Mouse (Mus musculus) neural tube, embryonic 11.5 days (tissue): ENCODE data around the gene Irgm2. TPM values are rescaled to one million over a fixed set of nuclear protein-coding genes. Genes with fewer than 3 reads are reported as not detected.
"Not testable (repeated sequence)": the region's sequence is repeated elsewhere in the genome, so short reads cannot be mapped to it uniquely, and the experiment has no call there.

ENCODE experiments used
- ATAC-seq: fragments of 200-750 bp; cut with Nextera tagmentation; 2 replicates; pipeline ENCODE4 v1.8.0; 2017; ENCODE audit warnings: moderate number of reproducible peaks, mild to moderate bottlenecking, moderate TSS enrichment, moderate library complexity; ENCODE audit not compliant: insufficient read depth, low FRiP score, low TSS enrichment
- DNase-seq: peaks from one replicate; pipeline ENCODE4 v3.0.0-alpha.2; 2015; ENCODE audit warnings: low spot score
- H3K27ac ChIP-seq: fragments of 300-500 bp; sonication (generic); 2 replicates; pipeline ENCODE4 v1.5.1; 2014; ENCODE audit warnings: low read depth, mild to moderate bottlenecking, low read length
- H3K27me3 ChIP-seq: fragments of 300-500 bp; sonication (generic); 2 replicates; pipeline ENCODE4 v1.6.1; 2014; ENCODE audit warnings: mild to moderate bottlenecking, low read length, mixed read lengths; ENCODE audit not compliant: control insufficient read depth, insufficient read depth
- H3K36me3 ChIP-seq: fragments of 300-500 bp; sonication (generic); 2 replicates; pipeline ENCODE4 v1.6.1; 2014; ENCODE audit warnings: mild to moderate bottlenecking, low read length, moderate library complexity, mixed read lengths; ENCODE audit not compliant: control insufficient read depth, insufficient read depth
- H3K4me1 ChIP-seq: fragments of 300-500 bp; sonication (generic); 2 replicates; pipeline ENCODE4 v1.6.1; 2014; ENCODE audit warnings: low read length, mixed read lengths; ENCODE audit not compliant: control insufficient read depth, insufficient read depth
- H3K4me2 ChIP-seq: fragments of 300-500 bp; sonication (generic); 2 replicates; pipeline ENCODE4 v1.6.1; 2014; ENCODE audit warnings: low read depth, mild to moderate bottlenecking, moderate library complexity
- H3K4me3 ChIP-seq: fragments of 300-500 bp; sonication (generic); 2 replicates; pipeline ENCODE4 v1.5.1; 2014; ENCODE audit warnings: low read depth, low read length
- H3K9ac ChIP-seq: fragments of 300-500 bp; sonication (generic); 2 replicates; pipeline ENCODE4 v1.6.1; 2014; ENCODE audit warnings: mild to moderate bottlenecking, low read length
- H3K9me3 ChIP-seq: fragments of 300-500 bp; sonication (generic); 2 replicates; pipeline ENCODE4 v1.6.1; 2016; ENCODE audit warnings: low read length; ENCODE audit not compliant: control insufficient read depth
- WGBS: fragments of 180-500 bp; shearing (Covaris S2); extraction: QIAGEN DNeasy Blood & Tissue Kit; methylation state at CpG from one replicate; pipeline ENCODE4 v1.1.7; 2014; 5-methylcytosine and 5-hydroxymethylcytosine counted together
- polyA plus RNA-seq: library from polyadenylated mRNA; unstranded; fragments of >200 nt; fragmentation: Nextera tagmentation; extraction: Ambion mirVana; gene quantifications from 2 replicates; pipeline ENCODE4 v1.2.1, GENCODE M21; 2014

The Irgm2 gene
- polyA plus RNA-seq, 1 experiment from 2014 or later: 0.72 TPM

GRCm38 (mm10) chr11:58234551-58234950 lies 35.1 kb downstream of the Irgm2 start:
- not testable (repeated sequence) for H3K4me3 ChIP-seq, DNase-seq, H3K4me2 ChIP-seq, H3K36me3 ChIP-seq, H3K27ac ChIP-seq, H3K9me3 ChIP-seq, ATAC-seq, H3K9ac ChIP-seq, H3K4me1 ChIP-seq, H3K27me3 ChIP-seq
- WGBS: 88% methylated on average over 3 of the region's 3 CpGs

- Histone ChIP-seq H3K36me3 (no peaks in the 10 kb centered on the region), H3K4me3 (no peak overlapping the region), H3K9ac (no peak overlapping the region), H3K9me3 (no peaks in the 10 kb centered on the region), H3K27ac (no peak overlapping the region), H3K4me1 (no peaks in the 10 kb centered on the region), H3K4me2 (no peak overlapping the region), H3K27me3 (no peaks in the 10 kb centered on the region)
- WGBS: 13% methylated on average over 6 of the region's 6 CpGs
- DNase-seq: peak; percentile 52
- no peak for ATAC-seq
Measured at GRCm38 (mm10) chr11:58235152-58235551, 35.7 kb downstream of the Irgm2 start.

- Histone ChIP-seq H3K36me3 (no peaks in the 10 kb centered on the region), H3K4me2 (peak overlapping the region; percentile 63), H3K9ac (peak overlapping the region; percentile 49), H3K9me3 (no peaks in the 10 kb centered on the region), H3K4me3 (peak overlapping the region; percentile 39), H3K27me3 (no peaks in the 10 kb centered on the region), H3K4me1 (no peaks in the 10 kb centered on the region), H3K27ac (no peak overlapping the region)
- peak; percentile 81 for DNase-seq
- 2% methylated on average over 37 of the region's 37 CpGs for WGBS
- ATAC-seq: peak; percentile 94
Measured at GRCm38 (mm10) chr11:58238840-58239791, 39.7 kb downstream of the Irgm2 start.

GRCm38 (mm10) chr11:58247294-58247693 lies 47.9 kb downstream of the Irgm2 start:
- 37% methylated on average over 4 of the region's 4 CpGs for WGBS
- H3K4me1 ChIP-seq: no peaks in the 10 kb centered on the region
- no peaks in the 10 kb centered on the region for H3K27me3 ChIP-seq
- DNase-seq (no peak), ATAC-seq (no peak)
- no peak overlapping the region for H3K27ac ChIP-seq
- no peak overlapping the region for H3K4me3 ChIP-seq
- no peaks in the 10 kb centered on the region for H3K9me3 ChIP-seq
- no peak overlapping the region for H3K9ac ChIP-seq
- no peak overlapping the region for H3K4me2 ChIP-seq
- no peaks in the 10 kb centered on the region for H3K36me3 ChIP-seq

GRCm38 (mm10) chr11:58249203-58249981 lies 50.0 kb downstream of the Irgm2 start:
- Histone ChIP-seq H3K27ac (no peak overlapping the region), H3K27me3 (no peaks in the 10 kb centered on the region), H3K4me1 (no peaks in the 10 kb centered on the region), H3K36me3 (no peaks in the 10 kb centered on the region), H3K9me3 (no peaks in the 10 kb centered on the region), H3K4me3 (no peak overlapping the region), H3K4me2 (no peak overlapping the region), H3K9ac (no peak overlapping the region)
- DNase-seq: no peak
- ATAC-seq: no peak
- 80% methylated on average over 7 of the region's 7 CpGs for WGBS

- H3K9ac ChIP-seq: no peak overlapping the region
- H3K4me3 ChIP-seq: no peak overlapping the region
- ATAC-seq: no peak
- H3K4me1 ChIP-seq: no peaks in the 10 kb centered on the region
- H3K4me2 ChIP-seq: no peak overlapping the region
- no peak for DNase-seq
- H3K36me3 ChIP-seq: no peaks in the 10 kb centered on the region
- 91% methylated on average over 5 of the region's 5 CpGs for WGBS
- no peaks in the 10 kb centered on the region for H3K9me3 ChIP-seq
- no peaks in the 10 kb centered on the region for H3K27me3 ChIP-seq
- H3K27ac ChIP-seq: no peak overlapping the region
Measured at GRCm38 (mm10) chr11:58250550-58250949, 51.1 kb downstream of the Irgm2 start.

GRCm38 (mm10) chr11:58254411-58254810 lies 55.0 kb downstream of the Irgm2 start:
- Histone ChIP-seq H3K9ac (no peak overlapping the region), H3K4me1 (no peaks in the 10 kb centered on the region), H3K9me3 (no peaks in the 10 kb centered on the region), H3K27me3 (no peaks in the 10 kb centered on the region), H3K4me2 (no peak overlapping the region), H3K27ac (no peak overlapping the region), H3K4me3 (no peak overlapping the region), H3K36me3 (no peaks in the 10 kb centered on the region)
- DNase-seq: no peak
- WGBS: 93% methylated on average over 3 of the region's 3 CpGs
- ATAC-seq: no peak

GRCm38 (mm10) chr11:58257816-58258215 lies 58.4 kb downstream of the Irgm2 start:
- Histone ChIP-seq H3K27ac (no peak overlapping the region), H3K4me3 (no peak overlapping the region), H3K9me3 (no peaks in the 10 kb centered on the region), H3K4me2 (no peak overlapping the region), H3K4me1 (no peaks in the 10 kb centered on the region), H3K9ac (no peak overlapping the region), H3K27me3 (no peaks in the 10 kb centered on the region), H3K36me3 (no peaks in the 10 kb centered on the region)
- DNase-seq (no peak), ATAC-seq (no peak)
- WGBS: 80% methylated on average over 5 of the region's 5 CpGs
